Mouse (Mus musculus) layer of hippocampus, adult 9-11 months (tissue): ENCODE data around the gene Catsperd.
"Not testable (repeated sequence)": the region's sequence is repeated elsewhere in the genome, so short reads cannot be mapped to it uniquely, and the experiment has no call there.

Experiments
- DNase-seq: peaks from one replicate; pipeline ENCODE4 v3.0.0; 2022

Catsperd gene

GRCm38 (mm10) chr17:56613236-56613844 lies 14.6 kb upstream of the Catsperd start, which contains the start of gene Rpl36:
Gene Rpl36, plus strand, starts transcription at chr17:56613416.
- peak; percentile 96 for DNase-seq

- not testable (repeated sequence) for DNase-seq
These were observed 14.1 kb upstream of the Catsperd start for GRCm38 (mm10) chr17:56613893-56614292.

GRCm38 (mm10) chr17:56614391-56615135 lies 13.4 kb upstream of the Catsperd start:
- DNase-seq: no peak

- DNase-seq: no peak
These were observed 12.7 kb upstream of the Catsperd start for GRCm38 (mm10) chr17:56615136-56615784.

GRCm38 (mm10) chr17:56615792-56616191 lies 12.2 kb upstream of the Catsperd start:
- DNase-seq: no peak

- no peak for DNase-seq
These were observed 11.2 kb upstream of the Catsperd start for GRCm38 (mm10) chr17:56616725-56617124.

- DNase-seq: no peak
These were observed 10.3 kb upstream of the Catsperd start for GRCm38 (mm10) chr17:56617628-56618027.

GRCm38 (mm10) chr17:56625495-56625894 lies 2.4 kb upstream of the Catsperd start:
- no peak for DNase-seq

GRCm38 (mm10) chr17:56626260-56626659 lies 1.7 kb upstream of the Catsperd start:
- DNase-seq: no peak

- DNase-seq: peak; percentile 96
These were observed 1.0 kb upstream of the Catsperd start, which contains the start of gene Lonp1 for GRCm38 (mm10) chr17:56626754-56627470. Gene Lonp1, minus strand, starts transcription at chr17:56626887.

GRCm38 (mm10) chr17:56629800-56630781 lies 2.1 kb downstream of the Catsperd start:
- DNase-seq: not testable (repeated sequence)

GRCm38 (mm10) chr17:56631807-56632206 lies 3.9 kb downstream of the Catsperd start:
- DNase-seq: no peak

- DNase-seq: no peak
These were observed 6.1 kb downstream of the Catsperd start for GRCm38 (mm10) chr17:56634023-56634422.

GRCm38 (mm10) chr17:56643237-56643636 lies 15.3 kb downstream of the Catsperd start:
- DNase-seq: no peak

- DNase-seq: no peak
These were observed 19.6 kb downstream of the Catsperd start for GRCm38 (mm10) chr17:56647546-56647945.

- no peak for DNase-seq
These were observed 23.9 kb downstream of the Catsperd start for GRCm38 (mm10) chr17:56651801-56652200.

- no peak for DNase-seq
These were observed 26.8 kb downstream of the Catsperd start for GRCm38 (mm10) chr17:56654771-56655170.

GRCm38 (mm10) chr17:56655311-56655710 lies 27.4 kb downstream of the Catsperd start:
- DNase-seq: no peak

- no peak for DNase-seq
These were observed 28.2 kb downstream of the Catsperd start for GRCm38 (mm10) chr17:56656171-56656570.

- no peak for DNase-seq
These were observed 35.7 kb downstream of the Catsperd start for GRCm38 (mm10) chr17:56663659-56664058.

GRCm38 (mm10) chr17:56664333-56664732 lies 36.4 kb downstream of the Catsperd start:
- no peak for DNase-seq

GRCm38 (mm10) chr17:56666384-56666783 lies 38.4 kb downstream of the Catsperd start:
- DNase-seq: no peak
